Mouse (Mus musculus): ENCODE data around the gene Bcl2l14. TPM values are rescaled to one million over a fixed set of nuclear protein-coding genes. Genes with fewer than 3 reads are reported as not detected.

Gene Bcl2l14
- total RNA-seq (2015; ENCODE audit: low replicate concordance) (not detected in 2 replicates), total RNA-seq (2017; ENCODE audit: low replicate concordance) (not detected in 2 replicates)

- no peak for ATAC-seq (replicated peaks; ENCODE audit: low FRiP score, poor library complexity, severe bottlenecking)
Observed at GRCm38 (mm10) chr6:134396018-134396417, at the start of gene Bcl2l14. Bcl2l14 (plus strand) TSS chr6:134396318.

GRCm38 (mm10) chr6:134348526-134349067 is 47.5 kb upstream of the Bcl2l14 start:
- ATAC-seq (replicated peaks; ENCODE audit: low FRiP score, poor library complexity, severe bottlenecking), result no peak

- ATAC-seq (replicated peaks; ENCODE audit: low FRiP score, poor library complexity, severe bottlenecking), result no peak
Observed at GRCm38 (mm10) chr6:134352881-134353280, 43.2 kb upstream of the Bcl2l14 start.

GRCm38 (mm10) chr6:134353751-134354150 is 42.4 kb upstream of the Bcl2l14 start:
- no peak for ATAC-seq (replicated peaks; ENCODE audit: low FRiP score, poor library complexity, severe bottlenecking)

- ATAC-seq (replicated peaks; ENCODE audit: low FRiP score, poor library complexity, severe bottlenecking), result no peak
Observed at GRCm38 (mm10) chr6:134357570-134357969, 38.5 kb upstream of the Bcl2l14 start.

GRCm38 (mm10) chr6:134360079-134360478 is 36.0 kb upstream of the Bcl2l14 start:
- ATAC-seq (replicated peaks; ENCODE audit: low FRiP score, poor library complexity, severe bottlenecking), result no peak

- ATAC-seq (replicated peaks; ENCODE audit: low FRiP score, poor library complexity, severe bottlenecking), result no peak
Observed at GRCm38 (mm10) chr6:134364644-134365043, 31.5 kb upstream of the Bcl2l14 start.

- ATAC-seq (replicated peaks; ENCODE audit: low FRiP score, poor library complexity, severe bottlenecking), result no peak
Observed at GRCm38 (mm10) chr6:134365952-134366351, 30.2 kb upstream of the Bcl2l14 start.

GRCm38 (mm10) chr6:134366366-134367351 is 29.5 kb upstream of the Bcl2l14 start:
- ATAC-seq (replicated peaks; ENCODE audit: low FRiP score, poor library complexity, severe bottlenecking), result no peak

- no peak for ATAC-seq (replicated peaks; ENCODE audit: low FRiP score, poor library complexity, severe bottlenecking)
Observed at GRCm38 (mm10) chr6:134367366-134368281, 28.5 kb upstream of the Bcl2l14 start.

GRCm38 (mm10) chr6:134372946-134373345 is 23.2 kb upstream of the Bcl2l14 start:
- no peak for ATAC-seq (replicated peaks; ENCODE audit: low FRiP score, poor library complexity, severe bottlenecking)

GRCm38 (mm10) chr6:134377201-134377600 is 18.9 kb upstream of the Bcl2l14 start:
- no peak for ATAC-seq (replicated peaks; ENCODE audit: low FRiP score, poor library complexity, severe bottlenecking)

- ATAC-seq (replicated peaks; ENCODE audit: low FRiP score, poor library complexity, severe bottlenecking), result no peak
Observed at GRCm38 (mm10) chr6:134377856-134378255, 18.3 kb upstream of the Bcl2l14 start.

- no peak for ATAC-seq (replicated peaks; ENCODE audit: low FRiP score, poor library complexity, severe bottlenecking)
Observed at GRCm38 (mm10) chr6:134381462-134381861, 14.7 kb upstream of the Bcl2l14 start.

- no peak for ATAC-seq (replicated peaks; ENCODE audit: low FRiP score, poor library complexity, severe bottlenecking)
Observed at GRCm38 (mm10) chr6:134385931-134386330, 10.2 kb upstream of the Bcl2l14 start.

- no peak for ATAC-seq (replicated peaks; ENCODE audit: low FRiP score, poor library complexity, severe bottlenecking)
Observed at GRCm38 (mm10) chr6:134387396-134387795, 8.7 kb upstream of the Bcl2l14 start.

- ATAC-seq (replicated peaks; ENCODE audit: low FRiP score, poor library complexity, severe bottlenecking), result no peak
Observed at GRCm38 (mm10) chr6:134388424-134389110, 7.6 kb upstream of the Bcl2l14 start.

- ATAC-seq (replicated peaks; ENCODE audit: low FRiP score, poor library complexity, severe bottlenecking), result no peak
Observed at GRCm38 (mm10) chr6:134389248-134389891, 6.7 kb upstream of the Bcl2l14 start.

- no peak for ATAC-seq (replicated peaks; ENCODE audit: low FRiP score, poor library complexity, severe bottlenecking)
Observed at GRCm38 (mm10) chr6:134389917-134390316, 6.2 kb upstream of the Bcl2l14 start.
